Mouse (Mus musculus) forebrain, postnatal 0 days (tissue): ENCODE data around the gene Dnah6. TPM values are rescaled to one million over a fixed set of nuclear protein-coding genes. Genes with fewer than 3 reads are reported as not detected.
A peak's percentile ranks its signal among the peaks of the same experiment; 100 is the strongest.

ENCODE experiments used
- ATAC-seq: fragments of 200-750 bp; cut with Nextera tagmentation; 2 replicates; pipeline ENCODE4 v1.8.0; 2017; ENCODE audit warnings: mild to moderate bottlenecking, moderate library complexity
- DNase-seq: peaks from one replicate; pipeline ENCODE4 v3.0.0-alpha.2; 2015
- H3K27ac ChIP-seq: fragments of 300-500 bp; sonication (generic); 2 replicates; pipeline ENCODE4 v1.5.1; 2014; ENCODE audit warnings: low read depth, mild to moderate bottlenecking, antibody characterized with exemption, low read length, moderate library complexity, mixed read lengths
- H3K27me3 ChIP-seq: fragments of 300-500 bp; sonication (generic); 2 replicates; pipeline ENCODE4 v1.6.1; 2014; ENCODE audit warnings: mild to moderate bottlenecking, low read length, mixed read lengths; ENCODE audit not compliant: insufficient read depth
- H3K36me3 ChIP-seq: fragments of 300-500 bp; sonication (generic); 2 replicates; pipeline ENCODE4 v1.6.1; 2014; ENCODE audit warnings: mild to moderate bottlenecking, moderate library complexity; ENCODE audit not compliant: insufficient read depth
- H3K4me1 ChIP-seq: fragments of 300-500 bp; sonication (generic); 2 replicates; pipeline ENCODE4 v1.6.1; 2014; ENCODE audit warnings: antibody characterized with exemption; ENCODE audit not compliant: insufficient read depth
- H3K4me2 ChIP-seq: fragments of 300-500 bp; sonication (generic); 2 replicates; pipeline ENCODE4 v1.6.1; 2014; ENCODE audit warnings: low read depth, mild to moderate bottlenecking, moderate library complexity
- H3K4me3 ChIP-seq: fragments of 300-500 bp; sonication (generic); 2 replicates; pipeline ENCODE4 v1.5.1; 2014; ENCODE audit warnings: low read depth, low read length, mixed read lengths
- H3K9ac ChIP-seq: fragments of 300-500 bp; sonication (generic); 2 replicates; pipeline ENCODE4 v1.6.1; 2014; ENCODE audit warnings: mild to moderate bottlenecking
- H3K9me3 ChIP-seq: fragments of 300-500 bp; sonication (generic); 2 replicates; pipeline ENCODE4 v1.6.1; 2016; ENCODE audit warnings: low read length
- CTCF ChIP-seq: sonication (generic); IDR thresholded peaks from 2 replicates; pipeline ENCODE4 v1.5.1; 2016; ENCODE audit warnings: antibody characterized with exemption, control low read depth, low read depth
- WGBS: fragments of 180-500 bp; shearing (Covaris S2); extraction: QIAGEN DNeasy Blood & Tissue Kit; methylation state at CpG from one replicate; pipeline ENCODE4 v1.1.7; 2014; 5-methylcytosine and 5-hydroxymethylcytosine counted together
- polyA plus RNA-seq: library from polyadenylated mRNA; unstranded; fragments of >200 nt; fragmentation: Nextera tagmentation; extraction: Ambion mirVana; gene quantifications from 2 replicates; pipeline ENCODE4 v1.2.1, GENCODE M21; 2015
- total RNA-seq: library from RNA; depleted of rRNA; stranded (reverse); fragments of >200 nt; gene quantifications from 2 replicates; pipeline ENCODE4 v1.2.3, GENCODE M21; 2014

The Dnah6 gene
- total and polyA plus RNA-seq, 2 experiments from 2014 or later, result 0.44 to 1.8 TPM

- no peak for ATAC-seq
- 61% methylated on average over 3 of the region's 3 CpGs for WGBS
- no peak for TF ChIP-seq CTCF
Observed at GRCm38 (mm10) chr6:73228881-73229280, 7.4 kb upstream of the Dnah6 start.

GRCm38 (mm10) chr6:73228408-73228807 is 7.0 kb upstream of the Dnah6 start:
- Histone ChIP-seq H3K4me2 (no peak overlapping the region), H3K9me3 (no peaks in the 10 kb centered on the region), H3K9ac (no peak overlapping the region), H3K4me3 (no peak overlapping the region), H3K4me1 (no peaks in the 10 kb centered on the region), H3K27me3 (no peaks in the 10 kb centered on the region), H3K36me3 (no peaks in the 10 kb centered on the region), H3K27ac (no peak overlapping the region)
- TF ChIP-seq CTCF, result no peak
- DNase-seq, result no peak
- 66% methylated on average over 4 of the region's 4 CpGs for WGBS
- ATAC-seq, result no peak

More at GRCm38 (mm10) chr6:73228881-73229280, 7.4 kb upstream of the Dnah6 start:
- Histone ChIP-seq H3K36me3 (no peaks in the 10 kb centered on the region), H3K9ac (no peak overlapping the region), H3K4me1 (no peaks in the 10 kb centered on the region), H3K27me3 (no peaks in the 10 kb centered on the region), H3K27ac (no peak overlapping the region), H3K4me2 (no peak overlapping the region), H3K9me3 (no peaks in the 10 kb centered on the region), H3K4me3 (no peak overlapping the region)
- no peak for DNase-seq

DNA sequence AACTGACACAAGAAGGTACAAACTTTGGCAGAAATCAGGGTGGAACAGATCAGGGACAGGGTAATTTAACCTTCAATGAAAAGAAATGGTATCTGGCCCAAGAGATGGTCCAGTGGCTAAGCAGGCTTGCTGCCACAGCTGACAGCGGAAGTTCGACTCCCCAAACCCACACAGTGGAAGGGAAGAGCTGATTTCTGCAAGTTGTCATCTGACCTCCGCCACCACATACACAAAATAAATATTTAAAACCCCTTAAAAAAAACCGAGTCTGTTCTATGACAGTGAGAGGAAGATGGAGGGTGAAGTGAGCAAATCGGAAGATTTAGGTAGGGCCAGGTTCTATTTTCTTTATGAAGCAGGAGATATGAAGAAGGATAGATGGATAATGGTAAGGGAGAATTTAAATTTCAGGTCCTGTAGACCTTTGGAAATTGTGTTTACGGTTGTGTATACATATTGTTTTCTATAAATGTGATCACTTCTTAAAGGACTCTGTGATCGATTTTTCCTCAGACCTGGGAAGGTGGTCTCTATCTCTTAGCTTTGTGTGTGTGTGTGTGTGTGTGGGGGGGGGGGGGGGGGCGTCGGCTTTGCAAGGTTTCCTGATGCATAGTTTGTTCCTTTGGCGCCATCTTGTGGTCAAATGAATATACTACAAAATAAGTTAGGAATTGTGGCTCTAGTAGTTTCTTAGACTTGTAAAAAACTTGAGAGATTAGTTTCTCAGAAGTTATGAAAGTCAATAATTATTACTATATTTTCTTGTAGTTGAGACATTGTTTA is 6.1 kb upstream of the Dnah6 start:
- H3K9ac ChIP-seq, result no peak overlapping the region
- H3K4me2 ChIP-seq, result no peak overlapping the region
- H3K4me3 ChIP-seq, result no peak overlapping the region
- H3K27ac ChIP-seq, result no peak overlapping the region
- TF ChIP-seq CTCF, result peak; percentile 69
- H3K27me3 ChIP-seq, result no peaks in the 10 kb centered on the region
- WGBS, result 46% methylated on average over 10 of the region's 10 CpGs
- ATAC-seq (peak; percentile 42; the same call in 1 of the 2 replicates), DNase-seq (peak; percentile 81)
- H3K4me1 ChIP-seq, result no peaks in the 10 kb centered on the region
- no peaks in the 10 kb centered on the region for H3K36me3 ChIP-seq
- H3K9me3 ChIP-seq, result no peaks in the 10 kb centered on the region

DNA sequence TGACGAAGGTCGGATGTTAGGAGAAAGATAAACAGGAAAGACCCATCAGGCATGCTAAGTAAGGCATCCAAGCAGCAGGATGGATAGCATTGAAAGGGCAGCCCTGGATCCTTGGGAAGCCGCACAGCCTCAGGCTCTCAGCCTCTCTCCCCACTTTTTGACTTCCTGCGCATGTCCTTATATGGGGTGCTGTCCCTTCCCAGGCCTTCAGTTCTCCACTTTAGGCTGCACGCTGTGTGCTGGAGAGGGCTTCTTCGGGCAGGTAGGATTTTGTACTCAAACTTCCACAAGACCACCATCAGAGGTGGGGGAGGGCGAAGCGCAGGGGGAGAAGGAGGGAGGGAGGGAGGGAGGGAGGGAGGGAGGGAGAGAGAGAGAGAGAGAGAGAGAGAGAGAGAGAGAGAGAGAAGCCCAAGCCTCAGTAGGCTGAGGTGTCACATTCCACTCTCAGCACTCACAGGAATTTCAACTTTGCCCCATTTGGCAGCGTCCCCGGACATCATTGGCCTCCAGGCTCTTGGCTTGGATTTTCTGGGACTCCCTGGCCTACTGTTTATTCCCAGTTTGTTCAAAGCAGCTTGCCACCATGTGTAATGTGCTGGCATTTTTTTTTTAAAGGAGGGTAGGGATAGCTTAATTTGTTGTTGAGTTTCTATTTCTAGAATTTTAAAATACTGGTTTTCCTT is 1.5 kb upstream of the Dnah6 start:
- Histone ChIP-seq H3K4me2 (peak overlapping the region; percentile 15; the same call in 1 of the 2 replicates), H3K36me3 (no peaks in the 10 kb centered on the region), H3K27ac (no peak overlapping the region), H3K4me3 (no peak overlapping the region), H3K9ac (no peak overlapping the region), H3K27me3 (no peaks in the 10 kb centered on the region), H3K4me1 (peaks cover 4% of the 10 kb centered on the region; the same call in 1 of the 2 replicates), H3K9me3 (no peaks in the 10 kb centered on the region)
- ATAC-seq, result no peak
- WGBS, result 17% methylated on average over 9 of the region's 10 CpGs
- TF ChIP-seq CTCF, result no peak
- peak; percentile 66 for DNase-seq

GRCm38 (mm10) chr6:73221958-73222735 is 696 bp upstream of the Dnah6 start:
- DNase-seq (no peak), ATAC-seq (peak; percentile 85)
- Histone ChIP-seq H3K4me2 (peak overlapping the region; percentile 59), H3K9ac (peak overlapping the region; percentile 48), H3K4me3 (peak overlapping the region; percentile 39), H3K4me1 (peaks cover 4% of the 10 kb centered on the region; the same call in 1 of the 2 replicates), H3K27me3 (no peaks in the 10 kb centered on the region), H3K36me3 (no peaks in the 10 kb centered on the region), H3K27ac (peak overlapping the region; percentile 67), H3K9me3 (no peaks in the 10 kb centered on the region)
- TF ChIP-seq CTCF, result no peak
- WGBS, result 29% methylated on average over 23 of the region's 23 CpGs

GRCm38 (mm10) chr6:73211602-73212001 is 9.8 kb downstream of the Dnah6 start:
- Histone ChIP-seq H3K4me1 (no peaks in the 10 kb centered on the region), H3K9me3 (no peaks in the 10 kb centered on the region)

More at GRCm38 (mm10) chr6:73211602-73212001, 9.8 kb downstream of the Dnah6 start:
- ATAC-seq, result no peak
- Histone ChIP-seq H3K36me3 (no peaks in the 10 kb centered on the region), H3K9ac (no peak overlapping the region), H3K4me2 (no peak overlapping the region), H3K27me3 (no peaks in the 10 kb centered on the region), H3K27ac (no peak overlapping the region), H3K4me3 (no peak overlapping the region)
- DNase-seq, result no peak
- no peak for TF ChIP-seq CTCF
